Comparison of ENCODE assay signal across 8 mouse cellular contexts in the genomic region with DNA sequence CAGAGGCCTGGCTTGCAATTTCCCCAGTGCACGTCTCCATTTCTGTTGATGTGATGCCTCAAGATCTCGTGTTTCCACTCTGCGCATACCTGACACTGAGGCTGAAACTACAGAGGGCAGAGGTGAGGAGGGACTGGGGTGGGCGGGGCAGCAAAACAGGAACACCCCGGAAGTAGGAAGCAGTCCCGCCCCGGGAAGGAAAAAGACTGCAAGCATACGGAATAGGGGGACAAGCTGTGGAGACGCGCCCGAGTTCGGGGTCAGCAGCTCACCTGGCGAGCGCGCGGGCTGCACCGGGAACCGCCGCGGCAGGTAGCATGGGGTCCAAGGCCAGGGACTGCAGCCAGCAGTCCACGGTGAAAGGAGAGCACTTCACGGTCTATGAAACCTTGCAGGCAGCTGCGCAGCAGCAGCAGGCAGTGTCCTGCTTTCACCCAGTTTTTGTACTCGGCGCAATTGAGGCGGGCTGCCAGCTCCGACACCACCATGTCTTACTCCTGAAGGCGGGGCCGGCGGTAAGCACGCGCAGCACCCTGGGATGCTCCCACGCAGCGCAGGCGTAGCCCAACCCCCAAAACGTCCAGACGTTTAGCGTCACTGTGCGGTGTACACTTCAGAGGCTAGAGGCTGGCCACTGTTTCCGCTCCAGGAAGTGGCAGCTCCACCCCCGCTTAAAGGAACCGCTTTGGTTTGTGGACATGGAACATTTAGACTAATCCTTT. TPM values are rescaled to one million over a fixed set of nuclear protein-coding genes. Genes with fewer than 3 reads are reported as not detected.
DNase-seq lines count a peak whose midpoint lies in the region; ATAC-seq and TF ChIP-seq lines count a peak whose summit lies in the region.

A gene (minus strand): TSS at position 615 of the 722 bp plus-strand sequence.

- peak; percentile 99 for ATAC-seq in Patski
- peak; percentile 100 for ATAC-seq in hindbrain, embryonic 13.5 days (ENCODE audit: low FRiP score)

- H3K36me3 ChIP-seq in hindbrain, embryonic 13.5 days, result peaks cover 9% of the 10 kb centered on the region

- peaks cover 8% of the 10 kb centered on the region for H3K27me3 ChIP-seq in Patski
- 0 out of 2 replicates have a peak, but pooled peaks cover 4% of the 10 kb centered on the region for H3K27me3 ChIP-seq in hindbrain, embryonic 13.5 days

- peak within 1 kb of the TSS; percentile 88 for H3K27ac ChIP-seq in hindbrain, embryonic 13.5 days

- POLR2A ChIA-PET in Patski (lab: Charles Lee), result interaction anchor here (0.6 kb wide), 1 partner anchor 39 kb away, joined by 3 read pairs; no protein-coding TSS in a partner anchor

- 13% methylated on average over 42 of the region's 42 CpGs for WGBS in hindbrain, embryonic 13.5 days

- TF ChIP-seq CTCF in Patski (IDR thresholded peaks at IDR 0.05), result no peak

- H3K9me3 ChIP-seq in hindbrain, embryonic 13.5 days, result no peaks in the 10 kb centered on the region

- in situ Hi-C loops in Patski (cut with MboI; ENCODE audit: low pct_unique_long_range_greater_than_20kb), result loop anchor here (10.0 kb wide), 1 partner anchor 52 kb away; no protein-coding TSS in a partner anchor

- peak within 1 kb of the TSS; percentile 59 for H3K4me2 ChIP-seq in hindbrain, embryonic 13.5 days

- CTCF ChIA-PET in Patski (lab: Charles Lee), result interaction anchor here (1.1 to 3.9 kb wide), 2 partner anchors 11 to 167 kb away, joined by 3 to 13 read pairs; no protein-coding TSS in a partner anchor

- peaks cover 7% of the 10 kb centered on the region for H3K4me1 ChIP-seq in hindbrain, embryonic 13.5 days (replicated peaks)

- peak; percentile 35 for DNase-seq in Patski (ENCODE audit: low read depth, low spot score)
- peak; percentile 90 for DNase-seq in cerebellum, postnatal 14 days
- DNase-seq in frontal cortex, postnatal 14 days (ENCODE audit: low spot score in 2 of 2), result peak; percentile 84 to 87
- DNase-seq in layer of hippocampus, postnatal 25 days (ENCODE audit: extremely low spot score in 1 of 2, low spot score in 1 of 2), result peak; percentile 63 to 69
- DNase-seq in lung, postnatal 25 days (ENCODE audit: low spot score), result peak; percentile 93
- peak; percentile 83 for DNase-seq in retina, embryonic 14.5 days (ENCODE audit: low spot score)
- peak; percentile 86 for DNase-seq in thymus, postnatal 4 days

- peak within 1 kb of the TSS; percentile 81 for H3K9ac ChIP-seq in hindbrain, embryonic 13.5 days

- peak within 1 kb of the TSS; percentile 64 for H3K4me3 ChIP-seq in hindbrain, embryonic 13.5 days

RNA-seq across cellular contexts. Expression of the gene that starts here (rescaled TPM):
- 32.3 TPM for polyA plus RNA-seq in Patski (2021)
- 28.4 and 30.2 TPM in 2 replicates for polyA plus RNA-seq in hindbrain, embryonic 13.5 days (2015; fragmentation: Nextera tagmentation; extraction: Ambion mirVana)
- 10 to 100 TPM; 13.7 to 18.7 TPM for total RNA-seq in layer of hippocampus, postnatal 25 days (2021)

Comparison
In these comparisons a context has a peak if more than half of its experiments do, and no peak if none do; other contexts are left out.
1. Peak in every context shown above with its lines: DNase-seq, ATAC-seq, H3K4me3 ChIP-seq and H3K27ac ChIP-seq.
2. DNase-seq: peak in every context shown above with its lines; median percentile 93 in lung, postnatal 25 days; 90 in cerebellum, postnatal 14 days; 86 in thymus, postnatal 4 days; 86 in frontal cortex, postnatal 14 days; 83 in retina, embryonic 14.5 days; 66 in layer of hippocampus, postnatal 25 days; 35 in Patski.